Mouse (Mus musculus) MEL (cell line): ENCODE results near the gene Gh.

ENCODE experiments used
- CTCF ChIP-seq, 3 experiments: IDR thresholded peaks in 2 of 3; conservative IDR thresholded peaks in 1 of 3; 2 replicates each; pipeline ENCODE4 v1.5.1; 2011 to 2012; ENCODE audit warnings: low read length in 3 of 3, low read depth in 2 of 3, mild to moderate bottlenecking in 2 of 3, improper control_type of control experiment in 1 of 3, inconsistent platforms in 1 of 3, mixed read lengths in 1 of 3, moderate library complexity in 1 of 3; ENCODE audit not compliant: control insufficient read depth in 1 of 3, insufficient read depth in 1 of 3, poor library complexity in 1 of 3, severe bottlenecking in 1 of 3
- ELF1 ChIP-seq: IDR thresholded peaks from 2 replicates; pipeline ENCODE4 v1.6.1; 2014; ENCODE audit warnings: low read depth, mild to moderate bottlenecking, inconsistent platforms, low read length, improper control_type of control experiment, moderate library complexity
- GATA1 ChIP-seq: IDR thresholded peaks from 2 replicates; pipeline ENCODE4 v1.6.1; 2011; ENCODE audit warnings: low read depth, low read length, improper control_type of control experiment
- MAZ ChIP-seq: IDR thresholded peaks from 2 replicates; pipeline ENCODE4 v1.6.1; 2012; ENCODE audit warnings: low read depth, mild to moderate bottlenecking, inconsistent platforms, low read length, improper control_type of control experiment
- MXI1 ChIP-seq: IDR thresholded peaks from 2 replicates; pipeline ENCODE4 v1.6.1; 2011; ENCODE audit warnings: mild to moderate bottlenecking, low read depth, low read length, improper control_type of control experiment
- POLR2A ChIP-seq, 2 experiments: IDR thresholded peaks; 2 replicates each; pipeline ENCODE4 v1.6.1; 2011 to 2012; ENCODE audit warnings: low read length in 2 of 2, mild to moderate bottlenecking in 2 of 2, control low read depth in 1 of 2, improper control_type of control experiment in 1 of 2, low read depth in 1 of 2, moderate library complexity in 1 of 2; ENCODE audit not compliant: control insufficient read depth in 1 of 2, insufficient read depth in 1 of 2, poor library complexity in 1 of 2
- RAD21 ChIP-seq: IDR thresholded peaks from 2 replicates; pipeline ENCODE4 v1.6.1; 2011; ENCODE audit warnings: mild to moderate bottlenecking, low read depth, low read length, improper control_type of control experiment
- ZMIZ1 ChIP-seq: IDR thresholded peaks from 2 replicates; pipeline ENCODE4 v1.6.1; 2012; ENCODE audit warnings: low read depth, mild to moderate bottlenecking, inconsistent platforms, low read length, improper control_type of control experiment, moderate library complexity

- TF ChIP-seq CTCF (IDR thresholded peaks at IDR 0.05 in 2 of 3, conservative IDR thresholded peaks at IDR 0.05 in 1 of 3; ENCODE audit: control insufficient read depth in 1 of 3, insufficient read depth in 1 of 3, low read depth in 2 of 3, low read length in 3 of 3, poor library complexity in 1 of 3, severe bottlenecking in 1 of 3) (no peak), MAZ (no peak), GATA1 (no peak), ELF1 (no peak), POLR2A (IDR thresholded peaks at IDR 0.05; ENCODE audit: control insufficient read depth in 1 of 2, insufficient read depth in 1 of 2, low read depth in 1 of 2, low read length in 2 of 2, poor library complexity in 1 of 2) (no peak), RAD21 (no peak), MXI1 (no peak), ZMIZ1 (no peak)
Measured at GRCm38 (mm10) chr11:106338029-106338428, 36.4 kb upstream of the Gh start.
